Mouse (Mus musculus): ENCODE measurements around the gene Iqgap2.

DNA sequence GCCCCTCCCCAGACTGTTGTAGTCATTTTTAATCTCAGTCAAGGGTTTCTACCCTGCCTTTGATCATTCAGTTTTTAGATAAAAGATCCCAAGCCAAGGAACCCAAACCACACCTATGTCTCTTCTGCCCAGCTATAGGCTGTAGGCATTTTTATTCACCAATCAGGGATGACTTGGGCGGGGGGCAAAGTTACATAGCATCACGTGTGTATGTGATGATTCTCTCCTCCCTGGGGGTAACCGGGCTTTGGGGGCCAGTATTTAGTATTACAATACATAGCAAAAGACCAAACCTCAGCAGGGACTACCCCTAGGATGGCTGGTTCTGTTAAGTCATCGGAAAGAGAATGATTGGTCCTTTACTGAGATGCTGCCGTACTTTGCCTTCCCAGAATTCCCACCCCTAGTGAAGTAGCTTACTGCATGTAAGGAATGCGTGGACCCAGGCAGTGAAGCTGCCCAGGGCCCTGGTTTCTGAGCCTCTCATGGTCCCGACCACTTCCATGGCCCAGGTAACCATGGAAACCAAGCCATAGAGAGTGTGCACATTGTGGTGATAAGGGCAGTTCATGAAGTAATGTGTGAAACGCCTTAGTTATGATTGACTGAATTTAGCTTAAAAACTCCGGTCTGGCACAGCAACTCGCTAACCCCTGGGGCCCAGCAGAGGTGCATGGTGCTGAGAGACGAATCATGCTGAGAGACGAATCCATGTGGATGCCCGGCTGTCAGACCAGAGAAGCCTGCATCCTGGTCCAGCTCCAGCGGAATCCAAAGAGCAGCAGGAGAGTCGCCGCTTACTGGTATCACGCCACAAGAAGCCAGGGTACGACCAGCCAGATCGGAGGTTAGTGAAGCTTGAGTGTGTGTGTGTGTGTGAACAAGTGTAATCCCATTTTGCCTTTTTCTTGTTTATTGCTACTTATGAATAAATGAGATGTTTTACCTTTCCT, 308.2 kb downstream of the Iqgap2 start:
- TF ChIP-seq POLR2A (IDR thresholded peaks at IDR 0.05; ENCODE audit: extremely low read depth, insufficient read depth, low read length) (no peak), CTCF (IDR thresholded peaks at IDR 0.05; ENCODE audit: extremely low read depth, insufficient read depth, low read length) (no peak)

All from cortical plate, adult 2 months (tissue).